Mouse (Mus musculus) liver, embryonic 16.5 days (tissue): ENCODE measurements around the gene Olfr56. TPM values are rescaled to one million over a fixed set of nuclear protein-coding genes. Genes with fewer than 3 reads are reported as not detected.
"Not testable (repeated sequence)": the region's sequence is repeated elsewhere in the genome, so short reads cannot be mapped to it uniquely, and the experiment has no call there.

Experiments
- ATAC-seq: fragments of 200-750 bp; cut with Nextera tagmentation; 2 replicates; pipeline ENCODE4 v1.8.0; 2017; ENCODE audit warnings: low read depth, mild to moderate bottlenecking, moderate number of reproducible peaks, moderate library complexity
- H3K27ac ChIP-seq: fragments of 300-500 bp; sonication (generic); 2 replicates; pipeline ENCODE4 v1.5.1; 2014; ENCODE audit warnings: mild to moderate bottlenecking, low read length
- H3K27me3 ChIP-seq: fragments of 300-500 bp; sonication (generic); 2 replicates; pipeline ENCODE4 v1.6.1; 2014; ENCODE audit warnings: low read depth, low read length, mixed read lengths; ENCODE audit not compliant: control insufficient read depth, insufficient read depth
- H3K36me3 ChIP-seq: fragments of 300-500 bp; sonication (generic); 2 replicates; pipeline ENCODE4 v1.6.1; 2014; ENCODE audit warnings: mild to moderate bottlenecking; ENCODE audit not compliant: control insufficient read depth, insufficient read depth
- H3K4me1 ChIP-seq: fragments of 300-500 bp; sonication (generic); 2 replicates; pipeline ENCODE4 v1.6.1; 2014; ENCODE audit warnings: low read depth, low read length, mixed read lengths; ENCODE audit not compliant: control insufficient read depth
- H3K4me2 ChIP-seq: fragments of 300-500 bp; sonication (generic); 2 replicates; pipeline ENCODE4 v1.6.1; 2014; ENCODE audit warnings: low read depth, low read length, mixed read lengths
- H3K4me3 ChIP-seq: fragments of 300-500 bp; sonication (generic); 2 replicates; pipeline ENCODE4 v1.5.1; 2014; ENCODE audit warnings: low read depth, mild to moderate bottlenecking, low read length
- H3K9ac ChIP-seq: fragments of 300-500 bp; sonication (generic); 2 replicates; pipeline ENCODE4 v1.6.1; 2014; ENCODE audit warnings: low read depth, low read length
- H3K9me3 ChIP-seq: fragments of 300-500 bp; sonication (generic); replicated peaks from 2 replicates; pipeline ENCODE4 v1.6.1; 2016; ENCODE audit warnings: low read length; ENCODE audit not compliant: control insufficient read depth
- WGBS: fragments of 180-500 bp; shearing (Covaris S2); extraction: QIAGEN DNeasy Blood & Tissue Kit; methylation state at CpG from one replicate; pipeline ENCODE4 v1.1.7; 2014; ENCODE audit not compliant: insufficient replicate concordance; 5-methylcytosine and 5-hydroxymethylcytosine counted together
- polyA plus RNA-seq: library from polyadenylated mRNA; unstranded; fragments of >200 nt; fragmentation: Nextera tagmentation; extraction: Ambion mirVana; gene quantifications from 2 replicates; pipeline ENCODE4 v1.2.1, GENCODE M21; 2015

The Olfr56 gene
- polyA plus RNA-seq, result 0.06 and 0.07 TPM in 2 replicates

DNA sequence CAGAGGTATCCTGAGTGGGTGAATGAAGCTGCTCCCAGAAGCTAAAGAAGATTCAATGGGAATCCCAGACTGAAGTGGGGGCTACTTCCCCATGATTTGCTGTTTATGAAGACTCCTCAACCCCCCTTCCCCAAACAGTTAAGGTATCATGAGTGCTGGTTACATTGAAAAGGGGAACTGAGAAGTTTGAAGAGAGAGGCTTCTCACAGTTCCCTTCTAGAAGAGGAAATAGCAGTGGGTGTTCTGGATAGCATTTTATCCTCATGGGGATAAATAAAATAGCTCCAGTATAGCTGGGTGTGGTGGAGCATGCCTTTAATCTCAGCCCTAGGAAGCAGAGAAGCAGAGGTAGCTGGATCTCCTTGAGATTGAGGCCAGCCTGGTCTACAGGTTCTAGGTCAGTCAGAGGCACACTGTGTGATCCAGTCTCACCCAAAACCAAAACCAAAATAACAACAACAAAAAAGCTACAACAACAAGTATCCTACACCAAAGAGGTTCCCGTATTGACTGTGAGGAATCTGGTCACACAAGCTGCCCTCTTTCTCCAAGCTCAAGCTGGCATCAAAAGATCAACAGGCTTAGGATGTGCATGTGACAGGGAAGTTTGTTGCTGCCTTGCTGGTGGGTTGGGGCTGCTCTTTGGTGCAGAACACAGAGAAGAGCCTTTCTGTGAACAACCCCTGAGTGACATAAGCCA, at the start of gene Olfr56:
Gene Olfr56 (plus strand): TSS at position 650 of the 700 bp plus-strand sequence.
- H3K4me3 ChIP-seq, H3K9me3 ChIP-seq, H3K36me3 ChIP-seq, H3K9ac ChIP-seq, H3K4me2 ChIP-seq, H3K27ac ChIP-seq, H3K4me1 ChIP-seq, ATAC-seq, H3K27me3 ChIP-seq: not testable (repeated sequence)
- no CpG with 5 or more reads among the region's 1 CpGs for WGBS

DNA sequence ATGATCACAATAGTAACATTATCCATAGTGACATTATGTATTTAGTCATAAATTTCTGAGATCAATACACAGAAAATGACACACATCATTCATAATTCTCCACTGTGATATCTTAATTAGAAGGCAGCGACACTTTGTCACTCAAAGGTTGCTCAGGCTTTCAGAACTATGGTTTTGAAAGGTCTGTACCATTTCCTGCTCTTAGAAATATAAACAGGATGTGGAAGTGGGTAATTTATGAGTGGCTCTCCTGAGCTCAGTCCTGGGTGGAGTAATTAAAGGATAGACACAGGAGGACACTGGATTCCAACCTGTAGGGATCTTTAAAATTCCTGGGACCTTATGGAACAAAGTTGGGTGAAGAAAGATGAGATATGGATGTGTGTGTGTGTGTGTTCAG, 45.3 kb upstream of the Olfr56 start:
- H3K4me1 ChIP-seq, H3K27ac ChIP-seq, ATAC-seq, H3K36me3 ChIP-seq, H3K4me3 ChIP-seq, H3K27me3 ChIP-seq, H3K4me2 ChIP-seq, H3K9ac ChIP-seq, H3K9me3 ChIP-seq: not testable (repeated sequence)
- WGBS, result 29% methylated on average over 1 of the region's 1 CpGs

DNA sequence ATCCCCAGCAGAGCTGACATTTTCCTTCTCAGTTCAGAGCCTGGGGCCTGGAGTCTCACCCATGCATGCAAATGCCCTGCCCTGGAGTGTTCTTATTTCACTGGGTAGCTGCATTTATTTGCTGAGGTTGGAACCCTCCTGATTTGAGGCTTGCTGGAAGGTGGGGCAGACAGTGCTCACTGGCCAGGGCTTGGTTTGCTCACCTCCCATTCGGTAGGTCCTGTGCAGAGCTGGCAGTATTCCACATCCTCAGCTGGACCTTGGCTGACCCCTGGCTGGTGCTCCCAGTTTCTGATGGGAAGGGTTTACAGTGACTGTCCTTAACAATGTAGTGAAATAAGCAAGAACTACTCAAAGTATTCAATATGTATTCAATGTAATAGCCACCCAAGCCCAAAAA, 44.8 kb upstream of the Olfr56 start:
- H3K27ac ChIP-seq, H3K4me1 ChIP-seq, H3K9ac ChIP-seq, H3K27me3 ChIP-seq, H3K36me3 ChIP-seq, H3K9me3 ChIP-seq, H3K4me2 ChIP-seq, H3K4me3 ChIP-seq, ATAC-seq: not testable (repeated sequence)
- 63% methylated on average over 1 of the region's 1 CpGs for WGBS

DNA sequence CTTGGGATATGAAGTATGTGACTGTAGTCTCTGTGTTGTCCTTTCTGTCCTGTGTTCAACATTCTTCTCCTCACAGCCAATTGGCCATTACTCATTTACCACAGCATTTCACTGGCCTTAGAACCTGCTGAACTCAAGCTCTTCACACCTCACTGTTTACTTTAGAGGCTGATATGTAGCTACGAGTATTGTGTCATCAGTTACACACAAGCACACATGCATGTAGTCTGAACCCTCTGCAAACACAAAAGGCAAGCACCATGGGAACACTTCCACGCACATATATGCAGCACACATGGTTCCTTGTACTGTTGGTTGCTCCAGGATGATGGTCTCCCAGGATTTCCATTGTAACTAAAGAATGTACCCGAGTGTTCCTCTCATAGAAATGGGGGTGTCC, 43.4 kb upstream of the Olfr56 start:
- not testable (repeated sequence) for H3K27me3 ChIP-seq, H3K36me3 ChIP-seq, ATAC-seq, H3K4me2 ChIP-seq, H3K9ac ChIP-seq, H3K4me1 ChIP-seq, H3K9me3 ChIP-seq, H3K4me3 ChIP-seq, H3K27ac ChIP-seq
- WGBS, result no CpG with 5 or more reads among the region's 3 CpGs

DNA sequence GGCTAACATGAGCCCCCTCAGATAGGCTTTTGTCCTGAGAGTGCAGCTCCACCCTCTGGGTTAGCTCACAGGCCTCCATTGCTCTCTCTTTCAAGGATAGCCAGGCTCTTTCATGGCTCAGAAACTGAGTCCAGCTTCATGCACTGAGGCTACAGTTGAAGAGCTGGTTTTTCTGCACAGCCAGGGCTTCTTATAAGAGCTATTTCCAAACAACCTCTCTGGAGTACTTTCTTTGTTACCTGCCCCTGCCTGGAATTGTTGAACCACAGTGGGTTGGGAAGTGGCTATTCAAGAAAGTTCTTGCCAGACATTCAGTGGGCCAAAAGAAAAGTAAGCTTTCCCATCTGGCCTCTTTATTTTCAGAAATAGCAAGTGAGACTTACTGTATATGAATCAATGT, 39.4 kb upstream of the Olfr56 start:
- not testable (repeated sequence) for H3K27ac ChIP-seq, H3K4me1 ChIP-seq, H3K9ac ChIP-seq, H3K27me3 ChIP-seq, H3K9me3 ChIP-seq, H3K36me3 ChIP-seq, ATAC-seq, H3K4me2 ChIP-seq, H3K4me3 ChIP-seq

DNA sequence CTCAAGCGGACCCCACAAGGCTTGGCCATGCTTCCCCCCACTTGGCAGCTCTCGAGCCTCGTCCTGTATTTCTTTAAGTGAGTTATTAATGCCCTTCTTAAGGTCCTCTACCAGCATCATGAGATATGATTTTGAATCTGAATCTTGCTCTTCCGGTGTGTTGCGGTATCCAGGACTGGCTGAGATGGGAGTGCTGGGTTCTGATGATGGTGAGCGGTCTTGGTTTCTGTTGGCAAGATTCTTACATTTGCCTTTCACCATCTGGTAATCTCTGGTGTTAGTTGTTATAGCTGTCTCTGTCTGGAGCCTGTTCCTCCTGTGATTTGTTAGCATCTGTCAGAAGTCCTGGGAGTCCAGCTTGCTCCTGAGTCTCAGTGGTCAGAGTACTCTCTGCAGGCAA, 32.6 kb upstream of the Olfr56 start, which contains the start of gene Psme2b:
Gene Psme2b (minus strand): TSS at position 101 of the 400 bp plus-strand sequence.
- H3K4me3 ChIP-seq, H3K9ac ChIP-seq, H3K9me3 ChIP-seq, H3K36me3 ChIP-seq, H3K4me2 ChIP-seq, ATAC-seq, H3K27ac ChIP-seq, H3K27me3 ChIP-seq, H3K4me1 ChIP-seq: not testable (repeated sequence)
- WGBS, result 72% methylated on average over 6 of the region's 6 CpGs

DNA sequence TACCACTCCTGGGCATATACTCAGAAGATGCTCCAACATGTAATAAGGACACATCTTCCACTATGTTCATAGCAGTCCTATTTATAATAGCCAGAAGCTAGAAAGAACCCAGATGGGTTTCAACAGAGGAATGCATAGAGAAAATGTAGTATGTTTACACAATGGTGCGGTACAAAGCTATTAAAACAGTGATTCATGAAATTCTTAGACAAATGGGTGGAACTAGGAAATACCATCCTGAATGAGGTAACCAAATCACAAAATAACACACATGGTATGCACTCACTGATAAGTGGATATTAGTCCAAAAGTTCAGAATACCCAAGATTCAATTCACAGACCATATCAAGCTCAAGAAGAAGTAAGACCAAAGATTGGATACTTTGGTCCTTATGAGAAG, 4.0 kb upstream of the Olfr56 start:
- not testable (repeated sequence) for H3K9me3 ChIP-seq, H3K4me1 ChIP-seq, H3K27me3 ChIP-seq, H3K4me3 ChIP-seq, ATAC-seq, H3K4me2 ChIP-seq, H3K27ac ChIP-seq, H3K9ac ChIP-seq, H3K36me3 ChIP-seq
- no CpG with 5 or more reads among the region's 1 CpGs for WGBS

DNA sequence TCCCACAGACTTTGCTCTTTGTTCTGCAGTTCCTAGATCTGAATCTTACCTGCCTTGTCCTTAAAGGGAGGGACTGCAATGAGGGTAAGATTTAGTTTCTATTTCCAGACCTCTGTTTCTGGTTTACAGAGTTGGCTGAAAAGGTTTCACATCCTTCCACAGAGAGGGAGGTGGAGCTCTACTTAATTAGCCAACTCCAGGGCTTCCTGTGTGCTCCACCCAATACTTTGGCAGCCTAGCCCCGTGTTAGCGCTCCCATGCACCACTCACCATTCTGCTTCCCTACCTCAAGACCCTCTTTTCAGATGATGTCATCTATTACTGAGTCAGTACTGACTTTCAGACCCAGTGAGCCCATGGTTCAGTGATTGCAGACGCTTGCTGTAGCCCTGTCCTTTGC, 562 bp downstream of the Olfr56 start, which contains the start of gene 9930111J21Rik1:
Gene 9930111J21Rik1 (minus strand): TSS at position 148 of the 400 bp plus-strand sequence.
- H3K36me3 ChIP-seq, H3K4me3 ChIP-seq, H3K9me3 ChIP-seq, H3K4me2 ChIP-seq, H3K27ac ChIP-seq, H3K9ac ChIP-seq, H3K4me1 ChIP-seq, H3K27me3 ChIP-seq: not testable (repeated sequence)
- ATAC-seq, result peak; percentile 37; the same call in 1 of the 2 replicates
- no CpG with 5 or more reads among the region's 3 CpGs for WGBS

DNA sequence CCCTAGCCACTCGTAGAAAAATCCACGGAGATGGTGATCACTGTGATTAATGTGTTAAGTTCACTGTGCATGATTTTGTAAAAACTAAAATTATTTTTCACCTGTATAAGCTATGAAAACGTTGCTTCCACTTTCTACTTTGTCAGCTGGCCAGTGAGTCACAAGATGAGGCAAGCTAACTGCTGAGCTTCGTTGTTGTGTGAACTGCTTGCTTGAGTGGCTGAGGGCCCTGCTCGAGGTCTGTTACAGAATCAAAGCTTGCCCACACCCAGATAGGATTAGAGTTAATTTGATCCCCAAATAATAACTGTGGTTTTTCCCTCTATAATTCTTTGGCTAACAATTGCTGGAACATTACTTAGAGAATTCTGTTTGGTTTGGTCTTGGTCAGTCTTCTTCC, 1.4 kb downstream of the Olfr56 start:
- H3K4me3 ChIP-seq, H3K9ac ChIP-seq, H3K36me3 ChIP-seq, H3K27ac ChIP-seq, H3K27me3 ChIP-seq, H3K9me3 ChIP-seq, H3K4me1 ChIP-seq, ATAC-seq, H3K4me2 ChIP-seq: not testable (repeated sequence)
- WGBS, result no CpG with 5 or more reads among the region's 5 CpGs
